Mouse (Mus musculus): ENCODE measurements around the gene Hsd17b11. TPM values are rescaled to one million over a fixed set of nuclear protein-coding genes. Genes with fewer than 3 reads are reported as not detected.
A peak's percentile ranks its signal among the peaks of the same experiment; 100 is the strongest.
"Not testable (repeated sequence)": the region's sequence is repeated elsewhere in the genome, so short reads cannot be mapped to it uniquely, and the experiment has no call there.

Gene Hsd17b11
- polyA plus RNA-seq, 1 experiment from 2014 or later = 3.6 TPM

DNA sequence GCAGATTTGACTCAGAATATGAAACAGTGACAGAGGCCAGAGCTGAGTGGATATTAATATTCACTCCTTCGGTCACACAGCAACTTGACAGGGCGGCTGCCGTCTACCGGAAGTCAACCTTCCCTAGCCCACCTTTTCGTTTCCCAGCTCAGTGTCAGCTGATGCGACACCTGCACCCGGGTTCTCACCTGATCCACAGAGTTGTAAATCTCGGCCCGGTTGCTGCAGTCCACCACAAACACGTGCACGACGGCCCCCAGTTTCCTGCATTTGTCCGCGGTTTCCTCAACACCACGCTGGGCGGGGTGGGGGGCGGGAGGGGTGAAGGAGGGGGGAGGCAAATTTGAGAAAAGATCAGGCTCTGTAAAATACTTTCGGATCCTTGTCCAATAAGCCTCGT, 49.3 kb downstream of the Hsd17b11 start:
- Histone ChIP-seq H3K4me3 (no peak overlapping the region), H3K9me3 (no peaks in the 10 kb centered on the region), H3K9ac (no peak overlapping the region), H3K27ac (replicated peaks) (no peak overlapping the region), H3K36me3 (no peaks in the 10 kb centered on the region), H3K4me2 (no peak overlapping the region), H3K4me1 (replicated peaks) (no peaks in the 10 kb centered on the region), H3K27me3 (no peaks in the 10 kb centered on the region)
- WGBS = 72% methylated on average over 19 of the region's 19 CpGs
- ATAC-seq (ENCODE audit: low FRiP score, low read depth) = no peak

DNA sequence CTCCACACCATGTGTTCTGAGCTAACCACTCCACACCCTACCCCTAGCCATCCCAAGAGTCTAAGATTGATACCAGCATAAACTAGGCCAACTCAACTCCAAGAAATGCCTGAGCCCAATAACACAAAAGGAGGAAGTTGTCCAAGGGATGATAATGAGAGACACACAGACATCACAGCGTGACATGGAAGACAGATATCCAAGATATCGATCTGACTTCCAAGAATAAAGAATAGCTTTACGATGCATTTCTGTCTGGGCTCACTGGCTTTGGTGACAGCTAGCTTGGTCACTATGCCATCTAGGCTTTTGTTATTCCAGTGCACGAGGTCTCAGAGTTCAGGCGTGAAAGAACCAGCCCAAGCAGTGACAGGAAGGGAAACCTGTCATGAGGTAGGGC, 50.7 kb downstream of the Hsd17b11 start:
- H3K4me3 ChIP-seq = no peak overlapping the region
- no peak overlapping the region for H3K9ac ChIP-seq
- no peaks in the 10 kb centered on the region for H3K27me3 ChIP-seq
- H3K4me1 ChIP-seq (replicated peaks) = no peaks in the 10 kb centered on the region
- no peaks in the 10 kb centered on the region for H3K36me3 ChIP-seq
- no peaks in the 10 kb centered on the region for H3K9me3 ChIP-seq
- H3K27ac ChIP-seq (replicated peaks) = no peak overlapping the region
- WGBS = 72% methylated on average over 5 of the region's 5 CpGs
- no peak for ATAC-seq (ENCODE audit: low FRiP score, low read depth)
- no peak overlapping the region for H3K4me2 ChIP-seq

DNA sequence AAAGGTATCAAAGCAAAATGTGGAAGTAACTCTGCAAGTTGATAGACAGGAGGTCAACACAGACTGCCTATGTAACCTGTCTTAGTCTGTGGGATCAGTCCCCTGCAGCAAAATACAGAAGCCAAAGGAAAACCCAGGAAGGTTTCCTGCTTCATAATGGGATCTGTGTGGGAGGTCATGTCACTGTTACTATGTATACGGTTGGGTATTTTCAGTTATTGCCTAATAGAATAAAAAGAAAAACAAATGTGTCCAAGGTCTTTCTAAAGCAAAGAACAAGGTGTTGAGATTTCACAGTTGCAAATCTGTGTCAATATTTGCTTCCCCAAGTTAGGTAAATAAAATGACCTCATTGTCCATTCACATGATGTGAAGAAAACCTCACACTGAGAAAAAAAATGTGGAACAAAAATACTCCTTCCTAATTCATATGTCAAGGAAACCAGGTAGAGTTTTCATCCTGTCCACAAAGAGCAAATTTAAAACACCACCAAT, 58.7 kb downstream of the Hsd17b11 start:
- Histone ChIP-seq H3K4me3 (no peak overlapping the region), H3K4me2 (no peak overlapping the region), H3K9me3 (no peaks in the 10 kb centered on the region), H3K36me3 (no peaks in the 10 kb centered on the region), H3K27ac (replicated peaks) (no peak overlapping the region), H3K4me1 (replicated peaks) (no peaks in the 10 kb centered on the region), H3K9ac (no peak overlapping the region), H3K27me3 (no peaks in the 10 kb centered on the region)
- ATAC-seq (ENCODE audit: low FRiP score, low read depth) = no peak
- 78% methylated on average over 1 of the region's 1 CpGs for WGBS

DNA sequence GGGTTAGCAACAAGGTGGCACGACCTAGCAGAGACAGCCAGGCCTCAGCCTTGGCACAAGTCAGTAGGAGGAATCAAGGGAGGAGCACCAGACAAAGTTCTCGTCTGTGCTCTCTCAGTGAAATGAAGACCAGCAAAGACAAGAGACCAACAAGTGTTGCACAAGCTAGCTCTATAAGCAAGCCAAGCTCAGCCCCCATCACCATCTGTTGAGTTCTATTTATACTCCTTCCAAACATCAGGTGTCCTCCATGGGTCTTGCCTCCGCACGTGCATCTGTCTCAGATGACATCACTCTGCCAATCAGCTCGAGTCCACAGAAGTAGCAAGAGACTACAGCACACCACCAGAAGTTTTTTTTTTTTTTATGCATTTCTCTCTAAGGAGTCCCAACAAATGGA, 67.1 kb downstream of the Hsd17b11 start:
- no peak for ATAC-seq (ENCODE audit: low FRiP score, low read depth)
- H3K36me3 ChIP-seq = no peaks in the 10 kb centered on the region
- WGBS = 78% methylated on average over 5 of the region's 5 CpGs

DNA sequence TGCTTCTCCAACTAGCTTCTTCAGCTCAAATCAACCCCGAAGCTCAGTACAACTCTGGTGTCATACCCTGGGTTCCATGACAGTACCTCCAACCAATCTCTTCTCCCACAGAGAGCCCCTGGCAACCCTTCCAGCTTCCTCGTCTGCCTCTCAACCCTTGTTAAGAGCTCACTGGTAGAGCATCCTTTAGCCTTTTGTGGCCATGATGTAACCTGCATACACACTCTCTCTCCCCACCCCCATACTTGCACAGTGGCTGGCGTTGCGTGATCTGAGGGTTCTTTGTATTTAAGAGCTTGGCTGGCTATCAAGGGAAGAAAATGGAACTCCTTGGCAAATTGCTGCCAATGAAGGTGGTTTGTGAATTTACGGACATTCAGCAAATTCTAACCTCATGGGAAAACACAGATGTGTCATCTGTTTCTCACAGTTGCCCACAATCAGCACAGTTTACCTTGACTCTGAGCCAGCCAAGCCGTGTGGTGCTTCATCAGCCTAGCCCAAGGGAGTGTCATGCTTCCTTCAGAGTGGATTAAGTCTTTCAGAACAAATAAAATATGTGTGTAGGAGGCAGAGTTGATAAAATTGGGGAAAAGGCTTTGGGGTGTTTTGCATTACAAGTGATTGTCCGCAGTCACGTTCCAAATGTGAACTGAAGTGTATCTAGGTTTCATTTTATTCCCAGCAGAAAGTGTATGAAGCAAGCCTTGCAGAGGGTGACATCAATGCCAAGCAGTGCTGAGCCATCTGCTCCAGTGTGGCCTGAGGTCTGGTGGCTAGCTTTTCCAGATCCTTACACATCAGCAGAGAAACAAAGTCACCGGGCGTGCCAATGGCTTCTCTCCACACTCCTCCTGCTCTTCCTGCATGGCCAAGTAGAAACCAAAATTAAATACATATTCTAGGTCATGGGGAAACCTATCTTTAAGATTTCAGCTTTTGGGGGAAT, 68.3 kb downstream of the Hsd17b11 start:
- Histone ChIP-seq H3K36me3 (no peaks in the 10 kb centered on the region), H3K27ac (replicated peaks) (no peak overlapping the region), H3K4me3 (no peak overlapping the region), H3K4me1 (replicated peaks) (peaks cover 5% of the 10 kb centered on the region; the same call in 1 of the 2 replicates), H3K9me3 (no peaks in the 10 kb centered on the region), H3K27me3 (no peaks in the 10 kb centered on the region), H3K9ac (no peak overlapping the region), H3K4me2 (no peak overlapping the region)
- 65% methylated on average over 10 of the region's 10 CpGs for WGBS
- ATAC-seq (ENCODE audit: low FRiP score, low read depth) = 0 out of 2 replicates have a peak, but pooled peaks have one; percentile 66

More for the DNA sequence above, 67.1 kb downstream of the Hsd17b11 start:
- H3K9ac ChIP-seq = no peak overlapping the region
- H3K4me3 ChIP-seq = no peak overlapping the region
- H3K9me3 ChIP-seq = no peaks in the 10 kb centered on the region
- H3K27me3 ChIP-seq = no peaks in the 10 kb centered on the region
- no peak overlapping the region for H3K27ac ChIP-seq (replicated peaks)
- H3K4me2 ChIP-seq = no peak overlapping the region
- H3K4me1 ChIP-seq (replicated peaks) = peaks cover 5% of the 10 kb centered on the region; the same call in 1 of the 2 replicates

DNA sequence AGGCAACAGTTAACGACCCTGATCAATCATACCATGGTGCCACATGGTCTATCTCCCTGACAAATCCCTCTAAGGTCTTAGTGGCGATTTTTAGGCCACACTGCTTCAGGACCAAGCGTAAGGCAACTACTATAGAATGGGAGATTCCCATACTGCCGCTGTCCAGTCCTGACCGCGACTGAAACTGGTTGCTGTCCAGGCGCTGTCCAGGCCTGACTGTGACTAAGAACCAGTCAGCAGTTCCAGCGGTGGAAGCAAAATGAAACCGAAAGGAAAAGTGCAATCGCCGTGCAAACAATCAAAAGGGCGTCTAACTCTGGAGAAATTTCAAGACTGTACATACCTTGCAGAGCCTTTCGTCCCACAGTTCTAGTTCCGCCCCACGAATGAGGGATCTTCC, 71.6 kb downstream of the Hsd17b11 start:
- not testable (repeated sequence) for H3K27me3 ChIP-seq; ATAC-seq (ENCODE audit: low FRiP score, low read depth)

DNA sequence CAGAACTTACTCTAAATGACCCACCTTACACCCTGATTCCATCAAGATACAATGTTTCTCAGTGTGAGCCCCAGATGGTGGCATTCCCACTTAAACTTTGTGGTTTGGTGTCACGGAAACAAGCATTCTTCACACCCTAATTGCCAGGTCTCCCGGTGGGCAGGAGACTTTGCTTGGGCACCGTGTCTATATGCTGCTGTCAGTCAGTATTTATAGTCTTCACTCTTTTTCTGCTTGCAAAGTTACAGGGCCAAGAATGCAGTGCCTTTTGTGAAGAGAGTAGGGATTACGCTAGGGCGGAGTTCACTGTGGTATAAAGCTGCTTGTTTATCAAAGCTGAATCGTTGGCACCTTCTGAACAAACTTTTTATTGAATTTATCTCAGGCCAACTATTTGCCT, 78.5 kb downstream of the Hsd17b11 start:
- no peak for ATAC-seq (ENCODE audit: low FRiP score, low read depth)
- H3K4me1 ChIP-seq (replicated peaks) = peaks cover 12% of the 10 kb centered on the region

More for the DNA sequence above, 71.6 kb downstream of the Hsd17b11 start:
- H3K4me1 ChIP-seq (replicated peaks); H3K9me3 ChIP-seq; H3K4me3 ChIP-seq; H3K4me2 ChIP-seq; H3K27ac ChIP-seq (replicated peaks); H3K36me3 ChIP-seq; H3K9ac ChIP-seq: not testable (repeated sequence)
- 93% methylated on average over 15 of the region's 15 CpGs for WGBS

DNA sequence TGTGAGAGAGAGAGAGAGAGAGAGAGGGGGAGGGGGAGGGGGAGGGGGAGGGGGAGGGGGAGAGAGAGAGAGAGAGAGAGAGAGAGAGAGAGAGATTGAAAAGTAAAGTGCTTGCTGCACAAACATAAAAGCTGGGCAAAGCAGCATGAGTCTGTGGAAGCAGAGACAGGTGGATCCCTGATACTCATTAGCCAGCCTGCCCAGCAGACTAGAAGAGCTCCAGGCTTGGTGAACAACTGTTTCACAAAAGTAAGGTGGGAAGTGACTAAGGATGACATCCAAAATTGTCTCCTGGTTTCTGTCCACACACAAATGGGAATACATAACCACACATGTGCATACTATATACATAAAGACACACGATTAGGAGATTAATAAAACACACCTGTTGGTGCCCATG, 81.9 kb downstream of the Hsd17b11 start:
- Histone ChIP-seq H3K4me1 (replicated peaks) (peaks cover 22% of the 10 kb centered on the region), H3K9me3 (no peaks in the 10 kb centered on the region), H3K27ac (replicated peaks) (no peak overlapping the region), H3K4me2 (no peak overlapping the region), H3K4me3 (no peak overlapping the region), H3K36me3 (no peaks in the 10 kb centered on the region), H3K27me3 (peaks cover 21% of the 10 kb centered on the region), H3K9ac (no peak overlapping the region)
- 71% methylated on average over 1 of the region's 1 CpGs for WGBS
- no peak for ATAC-seq (ENCODE audit: low FRiP score, low read depth)

More for the DNA sequence above, 78.5 kb downstream of the Hsd17b11 start:
- Histone ChIP-seq H3K4me3 (no peak overlapping the region), H3K36me3 (no peaks in the 10 kb centered on the region), H3K4me2 (no peak overlapping the region), H3K27ac (replicated peaks) (no peak overlapping the region), H3K9me3 (no peaks in the 10 kb centered on the region), H3K9ac (no peak overlapping the region), H3K27me3 (peaks cover 19% of the 10 kb centered on the region)
- 33% methylated on average over 6 of the region's 6 CpGs for WGBS

Small RNA genes lying within 50 kb of the gene (microRNA-seq; reads per million reads assigned to microRNA genes)
- gene Mir5619 = 3.3 reads per million, percentile 13 among the genes with 10 or more reads in this experiment

Other genes with a start within 250 kb of the Hsd17b11 start
- 38.0 and 41.3 TPM in 2 replicates for gene Klhl8, start 110.7 kb downstream of the Hsd17b11 start, polyA plus RNA-seq (2015; fragmentation: Nextera tagmentation; extraction: Ambion mirVana)
- not detected in 2 replicates for gene Hsd17b13, start 44.5 kb downstream of the Hsd17b11 start, polyA plus RNA-seq (2015; fragmentation: Nextera tagmentation; extraction: Ambion mirVana)
- gene Nudt9, start 24.4 kb upstream of the Hsd17b11 start, polyA plus RNA-seq (2015; fragmentation: Nextera tagmentation; extraction: Ambion mirVana) = 65.4 and 67.9 TPM in 2 replicates
- 0.59 TPM in 1 of 2 replicates, not detected in the other for gene Gm17660, start 55.7 kb upstream of the Hsd17b11 start, polyA plus RNA-seq (2015; fragmentation: Nextera tagmentation; extraction: Ambion mirVana)
- gene Sparcl1, start 91.8 kb upstream of the Hsd17b11 start, polyA plus RNA-seq (2015; fragmentation: Nextera tagmentation; extraction: Ambion mirVana) = 349 and 369 TPM in 2 replicates
- gene Dspp, start 148.8 kb upstream of the Hsd17b11 start, polyA plus RNA-seq (2015; fragmentation: Nextera tagmentation; extraction: Ambion mirVana) = not detected in 2 replicates
- 0.21 and 0.33 TPM in 2 replicates for gene Dmp1, start 180.7 kb upstream of the Hsd17b11 start, polyA plus RNA-seq (2015; fragmentation: Nextera tagmentation; extraction: Ambion mirVana)

Measured in hindbrain, embryonic 15.5 days (tissue).